In genomic region chr5:36831272-36831671, GRCm38 (mm10) we compare ENCODE assay signal across 8 mouse cellular contexts. TPM values are rescaled to one million over a fixed set of nuclear protein-coding genes. Genes with fewer than 3 reads are reported as not detected.
DNase-seq lines count a peak whose midpoint lies in the region; ATAC-seq and TF ChIP-seq lines count a peak whose summit lies in the region.

No protein-coding gene starts in this region.

- H3K27ac ChIP-seq in heart, embryonic 14.5 days (replicated peaks in 1 of 2; ENCODE audit: control insufficient read depth in 1 of 2, insufficient read depth in 1 of 2, low read depth in 2 of 2, low read length in 2 of 2) = no peak overlapping the region
- no peak overlapping the region for H3K27ac ChIP-seq in embryonic facial prominence, embryonic 13.5 days
- no peak overlapping the region for H3K27ac ChIP-seq in midbrain, embryonic 13.5 days

- WGBS in heart, embryonic 14.5 days = 58% methylated on average over 7 of the region's 7 CpGs
- 62% methylated on average over 7 of the region's 7 CpGs for WGBS in embryonic facial prominence, embryonic 13.5 days
- WGBS in midbrain, embryonic 13.5 days = 58% methylated on average over 7 of the region's 7 CpGs
- 48% methylated on average over 7 of the region's 7 CpGs for WGBS in lung, adult 2 months

- no peak for TF ChIP-seq POLR2A in lung, adult 2 months (IDR thresholded peaks at IDR 0.05; ENCODE audit: borderline replicate concordance, extremely low read depth, low read depth, low read length)

- H3K27me3 ChIP-seq in heart, embryonic 14.5 days (ENCODE audit: control insufficient read depth, insufficient read depth, low read length) = no peaks in the 10 kb centered on the region
- no peaks in the 10 kb centered on the region for H3K27me3 ChIP-seq in embryonic facial prominence, embryonic 13.5 days
- no peaks in the 10 kb centered on the region for H3K27me3 ChIP-seq in midbrain, embryonic 13.5 days

- peaks cover 8 to 15% of the 10 kb centered on the region in 2 experiments for H3K4me1 ChIP-seq in heart, embryonic 14.5 days (ENCODE audit: control insufficient read depth in 2 of 2, insufficient read depth in 2 of 2, low read length in 2 of 2)
- H3K4me1 ChIP-seq in embryonic facial prominence, embryonic 13.5 days = peaks cover 15% of the 10 kb centered on the region
- H3K4me1 ChIP-seq in midbrain, embryonic 13.5 days (replicated peaks) = peaks cover 10% of the 10 kb centered on the region
- no peaks in the 10 kb centered on the region for H3K4me1 ChIP-seq in lung, adult 2 months (ENCODE audit: control insufficient read depth, insufficient read depth, low read length)

- H3K4me2 ChIP-seq in heart, embryonic 14.5 days (ENCODE audit: low read length) = peak overlapping the region; percentile 95; the same call in 1 of the 2 replicates
- peak overlapping the region; percentile 74; the same call in 1 of the 2 replicates for H3K4me2 ChIP-seq in embryonic facial prominence, embryonic 13.5 days
- H3K4me2 ChIP-seq in midbrain, embryonic 13.5 days (replicated peaks) = peak overlapping the region; percentile 69; the same call in 1 of the 2 replicates

- H3K9me3 ChIP-seq in heart, embryonic 14.5 days (ENCODE audit: control insufficient read depth, low read length) = no peaks in the 10 kb centered on the region
- H3K9me3 ChIP-seq in embryonic facial prominence, embryonic 13.5 days = no peaks in the 10 kb centered on the region
- no peaks in the 10 kb centered on the region for H3K9me3 ChIP-seq in midbrain, embryonic 13.5 days

- ATAC-seq in heart, embryonic 14.5 days (ENCODE audit: insufficient number of reproducible peaks, insufficient read depth, low FRiP score, low read depth) = no peak
- ATAC-seq in embryonic facial prominence, embryonic 13.5 days (ENCODE audit: insufficient number of reproducible peaks, insufficient read depth, low FRiP score, low TSS enrichment, low read depth) = no peak
- 0 out of 2 replicates have a peak, but pooled peaks have one; percentile 14 for ATAC-seq in midbrain, embryonic 13.5 days

- no peak for TF ChIP-seq CTCF in lung, adult 2 months (IDR thresholded peaks at IDR 0.05; ENCODE audit: insufficient read depth, low read length)

- no peak for DNase-seq in heart, postnatal 4 days
- peak; percentile 55 for DNase-seq in ZHBTc4 (ENCODE audit: low read depth, low spot score)
- DNase-seq in gastrocnemius, postnatal 14 days = no peak
- no peak for DNase-seq in urinary bladder, adult 2 months (ENCODE audit: low spot score)
- DNase-seq in lung, adult 2 months = no peak

- H3K9ac ChIP-seq in heart, embryonic 14.5 days (ENCODE audit: low read length) = no peak overlapping the region
- no peak overlapping the region for H3K9ac ChIP-seq in embryonic facial prominence, embryonic 13.5 days
- no peak overlapping the region for H3K9ac ChIP-seq in midbrain, embryonic 13.5 days (replicated peaks)

- intact Hi-C loops in gastrocnemius, postnatal 14 days (cut with DNase I; ENCODE audit: low total_unique reads) = no loop called here

- H3K36me3 ChIP-seq in heart, embryonic 14.5 days (ENCODE audit: control insufficient read depth, insufficient read depth, low read length) = peaks cover 16% of the 10 kb centered on the region; the same call in 1 of the 2 replicates
- no peaks in the 10 kb centered on the region for H3K36me3 ChIP-seq in embryonic facial prominence, embryonic 13.5 days
- H3K36me3 ChIP-seq in midbrain, embryonic 13.5 days = 0 out of 2 replicates have a peak, but pooled peaks cover 10% of the 10 kb centered on the region

- H3K4me3 ChIP-seq in heart, embryonic 14.5 days (ENCODE audit: control insufficient read depth in 1 of 2, insufficient read depth in 1 of 2, low read depth in 1 of 2, low read length in 2 of 2) = no peak overlapping the region
- H3K4me3 ChIP-seq in embryonic facial prominence, embryonic 13.5 days = no peak overlapping the region
- H3K4me3 ChIP-seq in midbrain, embryonic 13.5 days (replicated peaks) = no peak overlapping the region
- H3K4me3 ChIP-seq in lung, adult 2 months (replicated peaks; ENCODE audit: extremely low read depth, low read depth, low read length) = no peak overlapping the region

RNA-seq across cellular contexts. Expression of gene Man2b2, which starts 0.8 kb away (rescaled TPM):
- polyA plus RNA-seq in heart, embryonic 14.5 days (2014; fragmentation: Nextera tagmentation; extraction: Ambion mirVana) = 15.5 and 16.8 TPM in 2 replicates
- 10 to 100 TPM; 19.2 to 19.7 TPM for total RNA-seq in heart, postnatal 4 days (2021)
- polyA plus RNA-seq in embryonic facial prominence, embryonic 13.5 days (2015; fragmentation: Nextera tagmentation; extraction: Ambion mirVana) = 11.3 and 12.3 TPM in 2 replicates
- polyA plus RNA-seq in midbrain, embryonic 13.5 days (2015; fragmentation: Nextera tagmentation; extraction: Ambion mirVana) = 8.2 and 10.2 TPM in 2 replicates
- total RNA-seq in gastrocnemius, postnatal 14 days (2021) = 1 to 10 TPM; 6.8 to 9.1 TPM
- polyA plus RNA-seq in urinary bladder, adult 2 months (2012; rRNA removed) = 42.0 and 46.6 TPM in 2 replicates
- polyA plus RNA-seq in lung, adult 2 months (2012; rRNA removed) = 95.6 and 106 TPM in 2 replicates

RNA-seq across cellular contexts. Expression of gene Mrfap1, which starts 34.7 kb away (rescaled TPM):
- polyA plus RNA-seq in heart, embryonic 14.5 days (2014; fragmentation: Nextera tagmentation; extraction: Ambion mirVana) = 390 and 410 TPM in 2 replicates
- total RNA-seq in heart, postnatal 4 days (2021) = 100 to 1,000 TPM; 306 to 323 TPM
- 587 and 590 TPM in 2 replicates for polyA plus RNA-seq in embryonic facial prominence, embryonic 13.5 days (2015; fragmentation: Nextera tagmentation; extraction: Ambion mirVana)
- polyA plus RNA-seq in midbrain, embryonic 13.5 days (2015; fragmentation: Nextera tagmentation; extraction: Ambion mirVana) = 296 and 302 TPM in 2 replicates
- 100 to 1,000 TPM; 264 to 293 TPM for total RNA-seq in gastrocnemius, postnatal 14 days (2021)
- 181 and 226 TPM in 2 replicates for polyA plus RNA-seq in urinary bladder, adult 2 months (2012; rRNA removed)
- 127 and 129 TPM in 2 replicates for polyA plus RNA-seq in lung, adult 2 months (2012; rRNA removed)

RNA-seq across cellular contexts. Expression of gene Ppp2r2c, which starts 37.0 kb away (rescaled TPM):
- not detected in 2 replicates for polyA plus RNA-seq in heart, embryonic 14.5 days (2014; fragmentation: Nextera tagmentation; extraction: Ambion mirVana)
- total RNA-seq in heart, postnatal 4 days (2021) = under 1 TPM; 0.19 to 0.25 TPM
- polyA plus RNA-seq in embryonic facial prominence, embryonic 13.5 days (2015; fragmentation: Nextera tagmentation; extraction: Ambion mirVana) = 0.35 and 0.40 TPM in 2 replicates
- 11.3 and 12.2 TPM in 2 replicates for polyA plus RNA-seq in midbrain, embryonic 13.5 days (2015; fragmentation: Nextera tagmentation; extraction: Ambion mirVana)
- under 1 TPM; 0.24 to 0.70 TPM for total RNA-seq in gastrocnemius, postnatal 14 days (2021)
- 0.11 and 0.12 TPM in 2 replicates for polyA plus RNA-seq in urinary bladder, adult 2 months (2012; rRNA removed)
- polyA plus RNA-seq in lung, adult 2 months (2012; rRNA removed) = 2.9 and 5.2 TPM in 2 replicates
